Mouse (Mus musculus) thymus, postnatal 4 days (tissue): ENCODE measurements around the gene Lap3.

Source experiments
- DNase-seq: peaks from one replicate; pipeline ENCODE4 v3.0.0; 2021

Gene Lap3

GRCm38 (mm10) chr5:45493191-45494092 is at the start of gene Lap3:
Gene Lap3, plus strand, starts transcription at chr5:45493374.
- peak; percentile 100 for DNase-seq

GRCm38 (mm10) chr5:45444130-45444832 is 48.9 kb upstream of the Lap3 start:
- DNase-seq, result no peak

GRCm38 (mm10) chr5:45448676-45449075 is 44.5 kb upstream of the Lap3 start:
- peak; percentile 12 for DNase-seq

GRCm38 (mm10) chr5:45449206-45449605 is 44.0 kb upstream of the Lap3 start:
- peak; percentile 21 for DNase-seq

GRCm38 (mm10) chr5:45449831-45450716 is 43.1 kb upstream of the Lap3 start, which contains the start of gene Qdpr:
Gene Qdpr, minus strand, starts transcription at chr5:45450236.
- peak; percentile 98 for DNase-seq

GRCm38 (mm10) chr5:45453451-45453850 is 39.7 kb upstream of the Lap3 start, which contains the start of gene Clrn2:
Gene Clrn2, plus strand, starts transcription at chr5:45453751.
- DNase-seq, result no peak

- DNase-seq, result no peak
Measured at GRCm38 (mm10) chr5:45454456-45454855, 38.7 kb upstream of the Lap3 start.

- DNase-seq, result no peak
Measured at GRCm38 (mm10) chr5:45472880-45473450, 20.2 kb upstream of the Lap3 start.

GRCm38 (mm10) chr5:45473521-45473920 is 19.7 kb upstream of the Lap3 start:
- no peak for DNase-seq

- DNase-seq, result peak; percentile 28
Measured at GRCm38 (mm10) chr5:45474215-45474614, 19.0 kb upstream of the Lap3 start.

- DNase-seq, result no peak
Measured at GRCm38 (mm10) chr5:45474758-45475157, 18.4 kb upstream of the Lap3 start.

- DNase-seq, result no peak
Measured at GRCm38 (mm10) chr5:45475771-45476170, 17.4 kb upstream of the Lap3 start.

- no peak for DNase-seq
Measured at GRCm38 (mm10) chr5:45476288-45476687, 16.9 kb upstream of the Lap3 start.

- DNase-seq, result no peak
Measured at GRCm38 (mm10) chr5:45477601-45478000, 15.6 kb upstream of the Lap3 start.

- no peak for DNase-seq
Measured at GRCm38 (mm10) chr5:45480066-45480465, 13.1 kb upstream of the Lap3 start.

GRCm38 (mm10) chr5:45481125-45481524 is 12.0 kb upstream of the Lap3 start:
- DNase-seq, result no peak

- no peak for DNase-seq
Measured at GRCm38 (mm10) chr5:45482607-45483006, 10.6 kb upstream of the Lap3 start.

- no peak for DNase-seq
Measured at GRCm38 (mm10) chr5:45483654-45484053, 9.5 kb upstream of the Lap3 start.

GRCm38 (mm10) chr5:45491776-45492175 is 1.4 kb upstream of the Lap3 start:
- DNase-seq, result no peak

- DNase-seq, result no peak
Measured at GRCm38 (mm10) chr5:45494093-45494755, 1.1 kb downstream of the Lap3 start.

GRCm38 (mm10) chr5:45495429-45495975 is 2.3 kb downstream of the Lap3 start:
- DNase-seq, result no peak

GRCm38 (mm10) chr5:45496042-45496441 is 2.9 kb downstream of the Lap3 start:
- DNase-seq, result no peak
